Mouse (Mus musculus) kidney, postnatal 36 days (tissue): ENCODE measurements at regions not wholly inside any gene's neighbourhood (a gene's known extent, or its start where the extent isn't known, plus 50 kb on each side); places are given as distances from the start of the nearest gene placed in this dataset.
A peak's percentile ranks its signal among the peaks of the same experiment; 100 is the strongest.

Source experiments
- DNase-seq, 2 experiments: peaks; one replicate each; pipeline ENCODE4 v3.0.0; 2021 to 2022; ENCODE audit warnings: mixed read lengths in 2 of 2

- DNase-seq = no peak
Measured at GRCm38 (mm10) chr2:128217784-128218467, 92.1 kb downstream of the Bcl2l11 start.

GRCm38 (mm10) chr2:128218961-128219360 lies 93.1 kb downstream of the Bcl2l11 start:
- DNase-seq = no peak

- no peak for DNase-seq
Measured at GRCm38 (mm10) chr2:128221055-128221454, 95.2 kb downstream of the Bcl2l11 start.

GRCm38 (mm10) chr2:128221657-128222056 lies 95.8 kb downstream of the Bcl2l11 start:
- DNase-seq = no peak

- DNase-seq = no peak
Measured at GRCm38 (mm10) chr2:128226465-128227047, 100.7 kb downstream of the Bcl2l11 start.

- DNase-seq = no peak
Measured at GRCm38 (mm10) chr2:128229730-128230129, 103.9 kb downstream of the Bcl2l11 start.

- DNase-seq = no peak
Measured at GRCm38 (mm10) chr2:128230921-128231320, 105.1 kb downstream of the Bcl2l11 start.

GRCm38 (mm10) chr2:128231338-128231737 lies 105.5 kb downstream of the Bcl2l11 start:
- DNase-seq = no peak

- DNase-seq = no peak
Measured at GRCm38 (mm10) chr2:128232027-128232426, 106.2 kb downstream of the Bcl2l11 start.

GRCm38 (mm10) chr2:128235127-128235526 lies 109.3 kb downstream of the Bcl2l11 start:
- DNase-seq = no peak

- DNase-seq = no peak
Measured at GRCm38 (mm10) chr2:128239451-128239850, 113.6 kb downstream of the Bcl2l11 start.

GRCm38 (mm10) chr2:128240054-128240453 lies 114.2 kb downstream of the Bcl2l11 start:
- DNase-seq = no peak

- DNase-seq = peak; percentile 71 to 79
Measured at GRCm38 (mm10) chr2:128240536-128241279, 114.9 kb downstream of the Bcl2l11 start.

- no peak for DNase-seq
Measured at GRCm38 (mm10) chr2:128241280-128241665, 115.4 kb downstream of the Bcl2l11 start.

GRCm38 (mm10) chr2:128245544-128245943 lies 119.7 kb downstream of the Bcl2l11 start:
- no peak for DNase-seq

- peak in 1 of 2 experiments; percentile 19 for DNase-seq
Measured at GRCm38 (mm10) chr2:128247967-128248366, 122.1 kb downstream of the Bcl2l11 start.

GRCm38 (mm10) chr2:128249188-128249587 lies 123.3 kb downstream of the Bcl2l11 start:
- DNase-seq = no peak

- no peak for DNase-seq
Measured at GRCm38 (mm10) chr2:128249607-128250006, 123.8 kb downstream of the Bcl2l11 start.

- DNase-seq = no peak
Measured at GRCm38 (mm10) chr2:128250841-128251240, 125.0 kb downstream of the Bcl2l11 start.

- no peak for DNase-seq
Measured at GRCm38 (mm10) chr2:128256651-128257050, 130.8 kb downstream of the Bcl2l11 start.

GRCm38 (mm10) chr2:128257262-128257661 lies 131.4 kb downstream of the Bcl2l11 start:
- no peak for DNase-seq

GRCm38 (mm10) chr2:128263880-128264279 lies 138.0 kb downstream of the Bcl2l11 start:
- no peak for DNase-seq

GRCm38 (mm10) chr2:128265014-128265990 lies 139.5 kb downstream of the Bcl2l11 start:
- peak; percentile 51 to 61 for DNase-seq
